Mouse (Mus musculus) megakaryocyte, adult 5-6 weeks (primary cell): ENCODE data around the gene Tcta. TPM values are rescaled to one million over a fixed set of nuclear protein-coding genes. Genes with fewer than 3 reads are reported as not detected.
"Not testable (repeated sequence)": the region's sequence is repeated elsewhere in the genome, so short reads cannot be mapped to it uniquely, and the experiment has no call there.

ENCODE experiments used
- ATAC-seq: 2 replicates; pipeline ENCODE4 v1.8.0; 2016; ENCODE audit warnings: mild to moderate bottlenecking, inconsistent platforms; ENCODE audit not compliant: poor library complexity, severe bottlenecking
- total RNA-seq, 2 experiments: library from RNA; stranded (forward) in 1 of 2; stranded (reverse) in 1 of 2; fragments of 153-499, 151-499 nt in 1 of 2; fragments of 221-1000, 200-1000 nt in 1 of 2; gene quantifications; 2 replicates each; pipeline versions ENCODE4 v1.2.3 to v1.2.4; 2015 to 2017

Tcta gene
- total RNA-seq, 2 experiments from 2014 or later = 8.4 to 16.5 TPM

DNA sequence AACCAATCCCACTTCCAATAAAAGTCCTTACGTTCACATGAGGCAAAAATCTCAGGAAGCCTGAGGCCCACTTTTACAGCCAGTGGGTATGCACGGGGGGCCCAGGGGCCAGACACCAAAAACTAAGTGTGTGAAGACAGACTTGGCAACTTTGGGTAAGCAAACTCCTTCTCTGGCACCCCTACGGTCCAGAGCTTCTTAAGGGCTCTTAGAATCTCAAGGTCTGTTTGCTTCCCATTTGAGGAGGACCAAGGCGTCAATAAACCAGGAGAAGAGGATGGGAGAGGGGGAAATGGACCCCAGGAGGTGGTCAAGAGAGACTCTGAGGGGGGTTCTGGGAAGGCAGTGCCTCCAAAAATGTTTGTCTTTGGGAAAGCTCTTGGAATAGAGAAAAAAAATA is 32.5 kb downstream of the Tcta start:
- no peak for ATAC-seq

GRCm38 (mm10) chr9:108272691-108273090 is 33.3 kb downstream of the Tcta start:
- ATAC-seq = no peak

DNA sequence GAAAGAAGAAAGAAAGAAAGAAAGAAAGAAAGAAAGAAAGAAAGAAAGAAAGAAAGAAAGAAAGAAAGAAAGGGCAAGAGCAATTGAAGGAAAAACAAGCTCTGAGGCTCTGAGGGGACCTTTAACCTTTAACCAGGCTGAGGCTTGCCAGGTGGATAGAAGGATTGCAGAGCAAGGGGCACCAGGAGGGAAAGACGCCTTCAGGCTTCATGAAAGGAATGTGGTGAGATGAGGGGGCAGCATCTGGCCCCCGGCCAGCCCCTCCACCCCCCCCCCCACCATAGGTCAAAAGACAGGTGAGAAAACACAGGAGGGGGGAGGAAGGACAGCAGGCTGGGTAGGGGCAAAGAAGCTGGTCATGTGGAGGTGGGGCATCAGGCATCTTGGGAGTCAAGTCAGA is 34.0 kb downstream of the Tcta start:
- no peak for ATAC-seq

DNA sequence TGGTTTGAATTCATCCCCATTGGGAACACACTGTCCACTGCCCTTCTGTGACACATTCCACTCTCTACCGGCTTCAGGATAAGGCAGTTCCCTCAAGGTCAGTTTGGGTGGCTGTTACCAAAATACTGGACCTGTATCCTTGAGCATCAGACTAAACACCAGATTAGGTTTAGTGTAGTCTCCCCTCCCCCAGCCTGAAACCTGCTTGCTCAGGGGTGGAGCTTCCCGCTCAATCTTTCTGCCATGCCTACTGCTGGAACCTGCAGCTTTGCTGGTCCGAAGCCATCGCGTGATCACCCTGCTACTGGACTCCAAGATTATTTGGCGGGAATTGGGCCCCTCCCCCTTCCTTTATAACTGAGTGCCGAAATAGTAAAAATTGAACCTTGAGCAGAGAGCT is 37.3 kb downstream of the Tcta start:
- not testable (repeated sequence) for ATAC-seq

GRCm38 (mm10) chr9:108267691-108268090 is 38.3 kb downstream of the Tcta start:
- no peak for ATAC-seq

- no peak for ATAC-seq
Observed at GRCm38 (mm10) chr9:108266261-108266935, 39.6 kb downstream of the Tcta start.

DNA sequence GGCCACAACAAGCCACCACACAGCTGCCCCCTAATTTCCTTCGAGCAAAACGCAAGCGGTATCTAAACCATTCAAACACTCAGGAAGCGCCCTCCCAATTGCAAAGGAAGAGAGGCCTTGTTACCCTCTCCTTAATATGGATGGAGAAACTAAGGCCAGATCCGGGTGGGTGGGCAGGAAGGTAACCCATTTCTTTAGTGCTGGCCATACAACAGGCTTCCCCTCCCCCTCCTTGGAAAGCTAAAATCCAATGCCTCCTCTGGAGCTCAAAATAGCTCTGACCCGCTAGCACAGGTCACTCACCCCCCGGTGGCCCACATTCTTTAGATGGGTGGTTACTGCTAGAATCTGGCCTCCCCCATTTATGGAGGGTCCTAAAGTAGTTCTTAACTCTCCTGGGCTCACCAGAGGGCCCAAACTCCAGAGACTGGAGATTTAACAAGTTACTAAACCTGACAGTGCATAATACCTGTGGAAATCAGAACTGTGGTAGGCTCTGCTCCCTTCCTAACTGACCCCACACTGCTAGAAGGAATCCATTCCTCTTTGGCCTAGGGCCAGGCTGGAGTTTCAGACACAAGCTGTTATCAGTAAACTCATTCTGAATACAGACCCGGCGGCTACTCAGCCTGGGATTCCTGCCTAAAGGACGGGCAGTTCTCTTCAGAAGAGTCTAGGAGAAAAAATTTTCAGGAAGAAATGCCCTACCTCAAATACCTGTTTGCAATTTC is 41.6 kb downstream of the Tcta start:
- 0 out of 2 replicates have a peak, but pooled peaks have one; percentile 0 for ATAC-seq

GRCm38 (mm10) chr9:108263690-108264190 is 42.2 kb downstream of the Tcta start, which contains the start of gene Dag1:
TSS of gene Dag1 (minus strand) at chr9:108263958.
- ATAC-seq = peak; percentile 97

GRCm38 (mm10) chr9:108263131-108263681 is 42.8 kb downstream of the Tcta start:
- peak; percentile 36 for ATAC-seq

GRCm38 (mm10) chr9:108262494-108263049 is 43.4 kb downstream of the Tcta start:
- ATAC-seq = no peak

GRCm38 (mm10) chr9:108261865-108262264 is 44.1 kb downstream of the Tcta start:
- ATAC-seq = no peak

GRCm38 (mm10) chr9:108260526-108260925 is 45.4 kb downstream of the Tcta start:
- no peak for ATAC-seq

Other genes starting within 250 kb of the Tcta start
- 0.69 TPM in 1 of 2 replicates, not detected in the other for gene Mst1, start 225.7 kb downstream of the Tcta start, total RNA-seq (2015)
- not detected in 2 replicates for gene Mst1, start 225.7 kb downstream of the Tcta start, total RNA-seq (2017)
- 27.8 and 30.7 TPM in 2 replicates for gene Rnf123, start 222.8 kb downstream of the Tcta start, total RNA-seq (2015)
- 20.9 and 21.1 TPM in 2 replicates for gene Rnf123, start 222.8 kb downstream of the Tcta start, total RNA-seq (2017)
- 37.9 and 41.0 TPM in 2 replicates for gene Apeh, start 211.6 kb downstream of the Tcta start, total RNA-seq (2015)
- 56.9 and 61.8 TPM in 2 replicates for gene Apeh, start 211.6 kb downstream of the Tcta start, total RNA-seq (2017)
- 0.91 and 1.5 TPM in 2 replicates for gene Bsn, start 115.8 kb downstream of the Tcta start, total RNA-seq (2015)
- 0.37 and 0.62 TPM in 2 replicates for gene Bsn, start 115.8 kb downstream of the Tcta start, total RNA-seq (2017)
- gene Dag1, start 42.2 kb downstream of the Tcta start, total RNA-seq (2015) = 11.6 and 12.3 TPM in 2 replicates
- 4.6 and 5.4 TPM in 2 replicates for gene Dag1, start 42.2 kb downstream of the Tcta start, total RNA-seq (2017)
- 3.9 and 4.3 TPM in 2 replicates for gene Nicn1, start 15.7 kb downstream of the Tcta start, total RNA-seq (2015)
- 2.6 and 3.6 TPM in 2 replicates for gene Nicn1, start 15.7 kb downstream of the Tcta start, total RNA-seq (2017)
- 0.71 TPM in 1 of 2 replicates, not detected in the other for gene Amt, start 9.3 kb downstream of the Tcta start, total RNA-seq (2015)
- 0.11 TPM in 1 of 2 replicates, not detected in the other for gene Amt, start 9.3 kb downstream of the Tcta start, total RNA-seq (2017)
- gene Rhoa, start within 50 bp of the Tcta start, total RNA-seq (2015) = 468 and 473 TPM in 2 replicates
- gene Rhoa, start within 50 bp of the Tcta start, total RNA-seq (2017) = 585 and 627 TPM in 2 replicates
- 2,393 and 2,822 TPM in 2 replicates for gene Gpx1, start 32.7 kb upstream of the Tcta start, total RNA-seq (2015)
- gene Gpx1, start 32.7 kb upstream of the Tcta start, total RNA-seq (2017) = 1,668 and 1,978 TPM in 2 replicates
- 144 and 148 TPM in 2 replicates for gene Usp4, start 41.7 kb upstream of the Tcta start, total RNA-seq (2015)
- 75.0 and 78.7 TPM in 2 replicates for gene Usp4, start 41.7 kb upstream of the Tcta start, total RNA-seq (2017)
- 0.47 and 0.98 TPM in 2 replicates for gene 1700102P08Rik, start 86.6 kb upstream of the Tcta start, total RNA-seq (2015)
- 1.4 and 3.0 TPM in 2 replicates for gene 1700102P08Rik, start 86.6 kb upstream of the Tcta start, total RNA-seq (2017)
- not detected in 2 replicates for gene Ccdc36, start 122.3 kb upstream of the Tcta start, total RNA-seq (2015)
- 0.15 and 0.28 TPM in 2 replicates for gene Ccdc36, start 122.3 kb upstream of the Tcta start, total RNA-seq (2017)
- not detected in 2 replicates for gene BC048562, start 130.3 kb upstream of the Tcta start, total RNA-seq (2015)
- gene BC048562, start 130.3 kb upstream of the Tcta start, total RNA-seq (2017) = not detected in 2 replicates
- 26.7 and 29.4 TPM in 2 replicates for gene Ccdc71, start 154.4 kb upstream of the Tcta start, total RNA-seq (2015)
- gene Ccdc71, start 154.4 kb upstream of the Tcta start, total RNA-seq (2017) = 10.9 and 12.8 TPM in 2 replicates
- 0.16 and 0.33 TPM in 2 replicates for gene Klhdc8b, start 155.4 kb upstream of the Tcta start, total RNA-seq (2015)
- 1.0 and 1.3 TPM in 2 replicates for gene Klhdc8b, start 155.4 kb upstream of the Tcta start, total RNA-seq (2017)
- 0.13 and 0.73 TPM in 2 replicates for gene Lamb2, start 173.6 kb upstream of the Tcta start, total RNA-seq (2015)
- 0.33 and 0.37 TPM in 2 replicates for gene Lamb2, start 173.6 kb upstream of the Tcta start, total RNA-seq (2017)
- gene Usp19, start 184.4 kb upstream of the Tcta start, total RNA-seq (2015) = 29.3 and 33.2 TPM in 2 replicates
- 34.8 and 36.3 TPM in 2 replicates for gene Usp19, start 184.4 kb upstream of the Tcta start, total RNA-seq (2017)
- 120 and 137 TPM in 2 replicates for gene Qars, start 201.5 kb upstream of the Tcta start, total RNA-seq (2015)
- 130 and 144 TPM in 2 replicates for gene Qars, start 201.5 kb upstream of the Tcta start, total RNA-seq (2017)
- 68.1 and 74.0 TPM in 2 replicates for gene Qrich1, start 210.6 kb upstream of the Tcta start, total RNA-seq (2015)
- 97.9 and 109 TPM in 2 replicates for gene Qrich1, start 210.6 kb upstream of the Tcta start, total RNA-seq (2017)